Mouse (Mus musculus): Measurements from ENCODE around the gene Myl6b.
"Not testable (repeated sequence)": the region's sequence is repeated elsewhere in the genome, so short reads cannot be mapped to it uniquely, and the experiment has no call there.

The Myl6b gene

GRCm38 (mm10) chr10:128516677-128517076 is 18.2 kb upstream of the Myl6b start:
- peak; percentile 87 for DNase-seq

- peak; percentile 93 for DNase-seq
Measured at GRCm38 (mm10) chr10:128516029-128516428, 17.5 kb upstream of the Myl6b start.

- no peak for DNase-seq
Measured at GRCm38 (mm10) chr10:128515044-128515443, 16.6 kb upstream of the Myl6b start.

DNA sequence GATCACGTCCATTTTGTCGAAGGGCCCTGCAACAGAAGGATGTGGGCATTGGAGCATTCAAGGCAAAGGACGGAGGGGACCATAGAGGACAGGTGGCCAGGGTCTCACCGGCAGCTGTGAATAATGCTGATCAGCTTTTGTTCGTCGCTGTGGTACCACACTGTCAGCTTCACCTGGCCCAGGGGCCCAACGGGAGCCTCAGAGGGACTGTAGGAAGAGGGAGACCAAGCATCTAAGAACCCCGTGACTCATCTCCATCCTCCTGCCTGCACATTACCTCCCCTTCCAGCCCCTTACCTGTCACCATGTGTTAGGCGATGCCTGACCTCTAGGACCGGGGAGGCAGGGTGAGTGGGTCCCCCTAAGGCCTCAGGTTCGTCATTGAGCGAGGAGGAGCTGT is 13.3 kb upstream of the Myl6b start:
- peak; percentile 91 for DNase-seq

DNA sequence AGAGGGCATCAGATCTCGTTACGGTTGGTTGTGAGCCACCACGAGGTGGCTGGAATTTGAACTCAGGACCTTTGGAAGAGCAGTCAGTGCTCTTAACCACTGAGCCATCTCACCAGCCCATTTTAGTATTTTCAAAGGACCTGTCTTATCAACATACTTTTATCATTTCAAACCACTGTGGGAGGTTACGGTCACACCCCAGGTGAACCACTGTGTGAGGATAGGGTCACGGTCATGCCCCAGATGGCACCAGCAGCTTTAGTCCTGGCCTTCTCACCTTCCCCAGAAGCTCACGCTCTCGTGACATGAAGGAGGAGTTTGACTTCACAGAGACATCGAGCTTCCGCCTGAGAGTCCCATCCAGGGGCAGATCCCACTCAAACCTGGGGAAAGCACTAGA is 12.7 kb upstream of the Myl6b start:
- DNase-seq = peak; percentile 88

GRCm38 (mm10) chr10:128510301-128510700 is 11.8 kb upstream of the Myl6b start:
- DNase-seq = peak; percentile 90

GRCm38 (mm10) chr10:128509831-128510230 is 11.3 kb upstream of the Myl6b start:
- DNase-seq = no peak

DNA sequence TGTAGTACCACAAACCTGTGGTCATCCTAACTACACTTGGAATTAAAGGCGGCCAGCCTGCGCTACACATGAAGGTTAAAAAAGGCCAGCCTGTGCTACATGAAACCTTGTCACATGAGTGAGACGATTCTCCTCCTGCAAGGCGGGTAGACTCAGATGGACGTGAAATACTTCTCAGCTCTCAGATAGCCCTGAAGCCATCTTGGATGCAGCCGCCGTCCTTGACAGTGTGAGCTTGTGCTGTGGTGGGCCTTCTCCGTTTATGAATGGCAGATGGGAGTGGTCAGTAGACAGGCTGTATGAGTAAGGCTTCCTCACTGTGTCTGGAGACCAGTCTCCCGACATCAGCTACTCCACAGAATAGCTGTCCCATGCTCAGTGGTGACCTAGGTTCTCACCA is 10.7 kb upstream of the Myl6b start:
- peak; percentile 91 for DNase-seq

- DNase-seq = peak; percentile 80
Measured at GRCm38 (mm10) chr10:128508260-128508659, 9.8 kb upstream of the Myl6b start.

GRCm38 (mm10) chr10:128505974-128506373 is 7.5 kb upstream of the Myl6b start:
- peak; percentile 87 for DNase-seq

- DNase-seq = not testable (repeated sequence)
Measured at GRCm38 (mm10) chr10:128505371-128505667, 6.8 kb upstream of the Myl6b start.

GRCm38 (mm10) chr10:128504641-128505370 is 6.3 kb upstream of the Myl6b start:
- no peak for DNase-seq

GRCm38 (mm10) chr10:128504012-128504411 is 5.5 kb upstream of the Myl6b start:
- no peak for DNase-seq

DNA sequence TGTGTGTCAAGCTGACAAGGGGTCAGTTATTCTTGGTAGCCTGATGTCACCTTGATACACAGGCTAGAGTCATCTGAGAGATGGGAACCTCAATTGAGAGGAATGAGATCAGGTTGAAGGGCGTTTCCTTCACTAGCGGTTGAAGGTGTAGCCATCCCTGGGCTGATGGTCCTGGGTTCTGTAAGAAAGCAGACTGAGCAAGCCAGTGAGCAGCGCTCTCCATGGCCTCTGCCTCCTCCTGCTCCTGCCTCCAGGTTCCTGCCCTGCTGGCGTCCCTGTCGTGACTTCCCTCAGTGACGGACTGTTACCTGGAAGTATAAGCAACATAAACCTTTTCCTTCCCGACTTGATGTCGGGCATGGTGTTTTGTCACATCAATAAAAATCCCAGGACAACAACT is 5.0 kb upstream of the Myl6b start:
- DNase-seq = peak; percentile 90

DNA sequence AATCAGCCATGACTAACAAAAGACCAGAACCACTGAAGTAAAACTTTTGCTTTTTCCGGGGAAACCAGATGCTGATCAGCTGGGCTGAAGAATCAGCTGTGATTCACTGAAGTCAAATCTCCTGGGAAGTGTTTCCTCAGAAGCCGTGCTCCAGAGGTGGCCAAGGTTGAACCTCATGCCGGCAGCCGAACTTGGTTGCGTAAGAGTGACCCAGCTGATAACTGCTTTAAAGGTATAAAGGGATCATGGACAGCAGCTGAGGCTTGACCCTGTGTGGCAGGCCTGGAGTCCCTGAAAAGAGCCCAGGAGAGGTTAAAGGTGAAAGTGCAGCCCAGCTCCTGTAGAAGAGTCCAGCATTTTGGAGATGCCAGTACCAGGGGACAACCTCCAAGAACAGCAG is 3.9 kb upstream of the Myl6b start:
- DNase-seq = peak; percentile 97

DNA sequence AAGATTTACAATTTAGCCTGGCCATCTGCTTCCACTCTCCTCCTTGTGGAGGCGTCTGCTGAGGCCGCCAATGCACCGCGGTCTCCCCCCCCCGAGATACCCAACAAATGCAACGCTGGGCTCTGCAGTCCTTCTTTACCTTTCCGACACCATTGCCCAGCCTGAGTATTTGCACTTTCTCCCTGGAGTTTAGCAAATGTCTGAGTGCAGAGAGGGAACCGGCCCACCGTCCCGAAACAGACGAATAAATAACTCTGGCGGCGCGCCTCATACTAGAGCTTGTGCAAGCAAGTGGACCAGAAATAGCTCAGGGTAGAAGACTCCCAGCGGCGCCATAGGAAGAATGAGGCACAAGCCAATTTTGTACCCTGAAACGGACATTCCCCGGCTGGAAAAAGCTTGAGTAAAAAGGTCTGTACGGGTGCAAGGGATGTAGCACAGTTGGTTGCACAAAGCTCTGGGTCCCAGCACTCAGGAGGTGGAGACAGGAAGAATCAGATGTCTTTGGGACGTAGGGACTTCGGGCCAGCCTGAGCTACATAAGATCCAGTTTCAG is 709 bp upstream of the Myl6b start:
- DNase-seq = peak; percentile 98

DNA sequence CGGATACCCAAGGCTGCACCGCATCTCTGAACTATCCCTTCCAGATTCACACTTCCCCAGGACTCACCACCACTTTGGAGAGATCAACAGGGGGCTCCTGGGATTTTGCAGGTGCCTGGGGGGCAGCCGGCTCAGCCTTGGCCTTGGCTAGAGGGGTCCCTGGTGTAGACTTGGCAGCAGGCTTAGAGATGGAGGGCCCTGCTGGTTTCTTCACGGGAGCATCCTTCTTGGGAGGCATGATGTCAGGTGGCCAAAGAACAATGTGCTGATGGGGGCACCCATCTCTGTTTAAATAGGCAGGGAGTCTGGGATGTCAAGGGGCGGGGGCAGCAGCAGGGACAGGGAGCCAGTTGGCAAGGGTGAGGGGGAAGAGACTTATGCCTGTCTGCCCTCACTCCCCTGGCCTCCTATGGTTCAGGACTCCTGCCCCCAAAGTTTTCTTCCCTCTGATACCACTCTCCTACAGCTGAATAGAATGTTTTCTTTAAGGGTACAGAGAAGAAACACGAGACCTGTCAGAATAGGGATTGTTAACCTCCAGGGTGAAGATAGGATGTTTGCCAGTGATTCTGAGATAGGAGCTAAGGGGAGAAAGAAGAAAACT is 1.2 kb downstream of the Myl6b start:
- peak; percentile 95 for DNase-seq

DNA sequence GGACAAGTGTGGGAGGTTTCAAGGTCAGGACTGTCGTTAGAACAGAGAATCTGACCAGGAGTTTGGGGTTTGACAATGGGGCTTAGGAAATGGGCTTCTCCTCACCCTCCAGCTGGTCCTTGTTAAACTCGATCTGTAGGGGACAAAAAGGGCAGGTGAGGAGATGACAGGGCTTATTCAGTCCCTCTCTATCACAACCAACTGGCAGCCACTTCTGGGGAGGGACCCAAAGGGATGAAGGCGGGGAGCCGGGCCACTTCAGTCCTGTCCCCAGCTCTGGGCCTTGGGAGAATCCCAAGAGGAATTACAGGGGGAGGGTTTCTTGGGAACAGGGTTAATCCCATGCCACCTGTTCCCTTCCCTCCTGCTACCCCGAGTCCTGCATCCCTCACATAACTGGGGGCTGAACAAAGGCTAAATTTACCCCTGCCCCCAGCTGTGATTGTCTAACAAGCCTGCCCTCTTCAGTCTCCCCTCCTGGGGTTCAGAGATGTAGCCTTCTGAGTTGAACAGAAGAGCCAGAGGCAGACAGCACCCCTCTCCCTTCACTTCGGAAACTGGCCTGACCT is 1.9 kb downstream of the Myl6b start:
- DNase-seq = peak; percentile 92

- no peak for DNase-seq
Measured at GRCm38 (mm10) chr10:128495903-128496302, 2.6 kb downstream of the Myl6b start.

DNA sequence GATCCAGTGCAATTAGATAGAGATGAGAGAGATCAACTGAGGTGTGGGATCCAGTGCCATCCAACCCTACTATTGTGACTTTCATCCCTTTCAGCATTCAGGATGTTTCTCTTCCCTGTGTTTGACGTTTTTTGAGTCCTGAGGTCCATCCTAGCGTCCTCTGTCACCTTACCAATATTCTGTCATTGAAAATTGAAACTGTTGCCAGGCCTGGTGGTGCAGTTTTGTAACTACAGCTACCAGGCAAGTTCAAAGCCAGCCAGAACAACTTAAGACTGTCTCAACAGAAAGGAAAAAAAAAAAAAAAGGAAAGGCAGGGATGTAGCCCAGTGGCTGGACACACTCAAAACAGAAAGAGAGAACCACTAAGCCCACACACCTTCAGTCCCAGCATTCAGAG is 3.2 kb downstream of the Myl6b start:
- no peak for DNase-seq

DNA sequence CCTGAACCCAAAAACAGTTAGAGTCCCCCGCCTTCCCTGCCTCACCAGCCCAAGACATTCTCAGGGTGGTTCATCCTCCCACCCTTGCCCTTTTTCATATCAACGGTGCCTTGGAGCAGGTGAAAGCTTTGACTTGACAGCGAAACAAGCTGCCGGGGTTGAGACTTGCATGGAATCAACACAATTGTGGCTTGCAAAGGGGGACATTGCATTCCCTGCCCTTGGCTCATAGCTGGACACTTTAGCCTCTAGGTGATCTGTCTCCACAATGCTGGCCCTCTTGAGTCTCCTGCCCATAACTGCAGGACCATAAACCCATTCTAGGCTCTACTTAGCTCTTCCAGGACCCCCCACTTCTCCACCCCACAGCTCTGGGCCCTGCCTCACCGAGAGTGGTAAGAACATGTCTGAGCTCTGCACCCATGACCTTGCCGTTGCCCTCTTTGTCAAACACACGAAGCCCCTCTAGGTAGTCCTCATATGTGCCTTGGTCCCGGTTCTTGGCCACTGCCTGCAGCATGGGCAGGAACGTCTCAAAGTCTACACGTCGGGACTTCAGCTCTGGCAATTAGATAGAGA is 3.7 kb downstream of the Myl6b start:
- peak; percentile 95 for DNase-seq

GRCm38 (mm10) chr10:128493695-128494666 is 4.5 kb downstream of the Myl6b start, which contains the start of gene Myl6:
Myl6 (minus strand) TSS chr10:128494145.
- DNase-seq = peak; percentile 100

- DNase-seq = no peak
Measured at GRCm38 (mm10) chr10:128493319-128493694, 5.2 kb downstream of the Myl6b start.
